Mouse (Mus musculus) layer of hippocampus, postnatal 36 days (tissue): ENCODE measurements around the gene Galnt13. TPM values are rescaled to one million over a fixed set of nuclear protein-coding genes. Genes with fewer than 3 reads are reported as not detected.
"Not testable (repeated sequence)": the region's sequence is repeated elsewhere in the genome, so short reads cannot be mapped to it uniquely, and the experiment has no call there.

Experiments used
- DNase-seq, 2 experiments: peaks; one replicate each; pipeline ENCODE4 v3.0.0; 2022
- total RNA-seq, 2 experiments: library from RNA; stranded (reverse); gene quantifications; 2 replicates each; pipeline ENCODE4 v1.2.3; 2021

Galnt13 gene
- total RNA-seq, 2 experiments from 2014 or later, result 21.7 to 23.3 TPM

- no peak for DNase-seq
Observed at GRCm38 (mm10) chr2:54936369-54936768, 500.3 kb downstream of the Galnt13 start.

GRCm38 (mm10) chr2:54937306-54937705, 501.2 kb downstream of the Galnt13 start:
- no peak for DNase-seq

- no peak for DNase-seq
Observed at GRCm38 (mm10) chr2:54938075-54938474, 502.0 kb downstream of the Galnt13 start.

GRCm38 (mm10) chr2:54943386-54943785, 507.3 kb downstream of the Galnt13 start:
- no peak for DNase-seq

GRCm38 (mm10) chr2:54983839-54984238, 547.7 kb downstream of the Galnt13 start:
- no peak for DNase-seq

- not testable (repeated sequence) for DNase-seq
Observed at GRCm38 (mm10) chr2:55022539-55022938, 586.4 kb downstream of the Galnt13 start.

GRCm38 (mm10) chr2:55034610-55035009, 598.5 kb downstream of the Galnt13 start:
- DNase-seq, result no peak

- no peak for DNase-seq
Observed at GRCm38 (mm10) chr2:55065469-55066315, 629.6 kb downstream of the Galnt13 start.

- DNase-seq, result no peak
Observed at GRCm38 (mm10) chr2:55085580-55085979, 649.5 kb downstream of the Galnt13 start.

- no peak for DNase-seq
Observed at GRCm38 (mm10) chr2:55088034-55088433, 651.9 kb downstream of the Galnt13 start.

GRCm38 (mm10) chr2:55090332-55090731, 654.2 kb downstream of the Galnt13 start:
- peak in 1 of 2 experiments; percentile 26 for DNase-seq

- no peak for DNase-seq
Observed at GRCm38 (mm10) chr2:55091495-55091894, 655.4 kb downstream of the Galnt13 start.

GRCm38 (mm10) chr2:55099100-55099499, 663.0 kb downstream of the Galnt13 start:
- no peak for DNase-seq

GRCm38 (mm10) chr2:55101279-55101678, 665.2 kb downstream of the Galnt13 start:
- no peak for DNase-seq

GRCm38 (mm10) chr2:55103521-55103920, 667.4 kb downstream of the Galnt13 start:
- no peak for DNase-seq

GRCm38 (mm10) chr2:55107828-55108227, 671.7 kb downstream of the Galnt13 start:
- DNase-seq, result no peak

GRCm38 (mm10) chr2:55153089-55153488, 717.0 kb downstream of the Galnt13 start:
- DNase-seq, result no peak

- DNase-seq, result no peak
Observed at GRCm38 (mm10) chr2:55164781-55165180, 728.7 kb downstream of the Galnt13 start.
